ENCODE assay signal across 25 mouse cellular contexts in genomic region chr12:86149087-86149486, GRCm38 (mm10).
"Had no signal": no experiment of that assay in that cellular context is flagged by ENCODE, and none has a peak within 500 bp of the region (broad histone marks: within the 10 kb centered on the region; RNA-seq: fewer than 3 reads in every experiment).

No protein-coding gene starts in this region.

- H3K4me1 ChIP-seq: liver, embryonic 15.5 days had no signal

- H3K9me3 ChIP-seq: hindbrain, embryonic 13.5 days; hindbrain, embryonic 15.5 days; kidney, embryonic 15.5 days; limb, embryonic 15.5 days; liver, embryonic 13.5 days; liver, embryonic 15.5 days had no signal

- H3K4me3 ChIP-seq: gastrocnemius, adult 2 months; heart, adult 2 months; heart, embryonic 12.5 days; hindbrain, embryonic 13.5 days; hindbrain, embryonic 15.5 days; kidney, embryonic 15.5 days; limb, embryonic 13.5 days; limb, embryonic 15.5 days; liver, embryonic 13.5 days; liver, embryonic 15.5 days had no signal

- H3K27me3 ChIP-seq: heart, embryonic 12.5 days; hindbrain, embryonic 15.5 days; kidney, embryonic 15.5 days; limb, embryonic 13.5 days; limb, embryonic 15.5 days; liver, embryonic 13.5 days; liver, embryonic 15.5 days had no signal

- H3K9ac ChIP-seq: heart, embryonic 12.5 days; hindbrain, embryonic 13.5 days; hindbrain, embryonic 15.5 days; kidney, embryonic 15.5 days; limb, embryonic 13.5 days; limb, embryonic 15.5 days; liver, embryonic 13.5 days; liver, embryonic 15.5 days had no signal

- H3K27ac ChIP-seq: gastrocnemius, adult 2 months; heart, adult 2 months; hindbrain, embryonic 13.5 days; hindbrain, embryonic 15.5 days; hindbrain, postnatal 0 days; kidney, embryonic 15.5 days; kidney, postnatal 0 days; limb, embryonic 13.5 days; limb, embryonic 15.5 days; liver, embryonic 13.5 days; liver, embryonic 15.5 days had no signal

- DNase-seq: gastrocnemius, adult 2 months; gastrocnemius, postnatal 10 days; gastrocnemius, postnatal 25 days; heart, adult 11 months; heart, adult 2 months; heart, postnatal 10 days; heart, postnatal 36 days; kidney, adult 11 months; kidney, adult 2 months; kidney, adult 9 months; kidney, postnatal 14 days; kidney, postnatal 36 days; layer of hippocampus, adult 9-11 months; layer of hippocampus, postnatal 36 days; left cerebral cortex, postnatal 4 days; liver, embryonic 13.5 days had no signal

- H3K36me3 ChIP-seq: liver, embryonic 13.5 days; liver, embryonic 15.5 days had no signal
